Mouse (Mus musculus) kidney, adult 11 months (tissue): Measurements from ENCODE around the gene B4galt5.

Source experiments
- DNase-seq: peaks from one replicate; pipeline ENCODE4 v3.0.0; 2022

The B4galt5 gene

GRCm38 (mm10) chr2:167358499-167358898, 9.5 kb upstream of the B4galt5 start:
- DNase-seq, result no peak

GRCm38 (mm10) chr2:167356885-167357284, 7.9 kb upstream of the B4galt5 start:
- no peak for DNase-seq

- DNase-seq, result no peak
Observed at GRCm38 (mm10) chr2:167354611-167355165, 5.7 kb upstream of the B4galt5 start.

GRCm38 (mm10) chr2:167354046-167354445, 5.1 kb upstream of the B4galt5 start:
- DNase-seq, result peak; percentile 86

GRCm38 (mm10) chr2:167352496-167352895, 3.5 kb upstream of the B4galt5 start:
- peak; percentile 58 for DNase-seq

- DNase-seq, result no peak
Observed at GRCm38 (mm10) chr2:167351371-167351951, 2.5 kb upstream of the B4galt5 start.

- no peak for DNase-seq
Observed at GRCm38 (mm10) chr2:167350126-167350650, 1.2 kb upstream of the B4galt5 start.

- peak; percentile 98 for DNase-seq
Observed at GRCm38 (mm10) chr2:167349283-167349936, 427 bp upstream of the B4galt5 start.

- no peak for DNase-seq
Observed at GRCm38 (mm10) chr2:167347991-167348375, 1.0 kb downstream of the B4galt5 start.

- no peak for DNase-seq
Observed at GRCm38 (mm10) chr2:167347361-167347760, 1.6 kb downstream of the B4galt5 start.

- DNase-seq, result no peak
Observed at GRCm38 (mm10) chr2:167345508-167346164, 3.3 kb downstream of the B4galt5 start.

GRCm38 (mm10) chr2:167344871-167345507, 4.0 kb downstream of the B4galt5 start:
- no peak for DNase-seq

GRCm38 (mm10) chr2:167343369-167344140, 5.4 kb downstream of the B4galt5 start:
- DNase-seq, result no peak

GRCm38 (mm10) chr2:167342876-167343275, 6.1 kb downstream of the B4galt5 start:
- no peak for DNase-seq

- no peak for DNase-seq
Observed at GRCm38 (mm10) chr2:167337580-167337979, 11.4 kb downstream of the B4galt5 start.

GRCm38 (mm10) chr2:167337214-167337512, 11.8 kb downstream of the B4galt5 start:
- no peak for DNase-seq

GRCm38 (mm10) chr2:167336384-167337213, 12.4 kb downstream of the B4galt5 start:
- DNase-seq, result no peak

GRCm38 (mm10) chr2:167335066-167335465, 13.9 kb downstream of the B4galt5 start:
- DNase-seq, result no peak

GRCm38 (mm10) chr2:167334312-167334711, 14.7 kb downstream of the B4galt5 start:
- no peak for DNase-seq

GRCm38 (mm10) chr2:167333450-167333849, 15.5 kb downstream of the B4galt5 start:
- peak; percentile 44 for DNase-seq

- peak; percentile 60 for DNase-seq
Observed at GRCm38 (mm10) chr2:167332336-167332987, 16.5 kb downstream of the B4galt5 start.
